Mouse (Mus musculus): ENCODE measurements around the gene Yipf2.
"Not testable (repeated sequence)": the region's sequence is repeated elsewhere in the genome, so short reads cannot be mapped to it uniquely, and the experiment has no call there.

Yipf2 gene

DNA sequence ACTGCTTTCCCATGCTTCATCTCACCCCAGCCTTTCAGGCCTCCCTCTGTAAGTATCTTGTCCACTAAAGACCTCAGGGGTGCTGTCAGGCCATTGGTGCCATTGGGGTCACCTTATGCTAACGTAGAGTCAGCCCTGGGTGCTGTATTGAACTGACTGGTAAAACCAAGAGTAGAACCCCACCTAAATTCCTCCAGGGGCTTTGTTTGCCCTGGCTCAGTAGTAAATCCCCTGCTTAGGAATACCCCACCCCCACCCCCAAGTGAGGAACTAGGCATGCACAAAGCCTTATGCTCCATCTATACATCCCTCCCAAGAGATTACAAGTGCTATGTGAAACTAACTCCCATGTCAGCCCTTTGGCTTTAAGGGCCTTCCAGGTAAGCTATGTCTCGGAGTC, 35.1 kb downstream of the Yipf2 start:
- DNase-seq (ENCODE audit: low spot score) = no peak

DNA sequence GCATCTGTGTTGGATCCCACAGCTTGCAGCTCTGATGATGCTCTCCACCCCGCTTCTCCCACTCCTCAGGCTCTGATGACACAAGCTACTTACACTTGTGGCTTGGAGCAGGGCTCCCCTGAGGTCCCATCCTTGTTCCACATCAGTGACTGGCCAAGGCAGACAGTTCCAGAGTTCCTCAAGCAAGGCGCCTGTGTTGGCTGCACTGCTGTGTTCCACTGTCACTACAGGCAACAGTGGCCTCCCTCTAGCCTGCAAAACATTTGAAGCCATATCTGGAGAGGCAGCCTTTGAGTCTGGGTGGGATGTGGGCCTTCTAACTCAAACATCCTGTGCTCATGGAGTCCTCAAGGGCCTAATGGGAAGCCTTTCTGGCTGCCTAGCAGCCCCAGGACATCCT, 35.6 kb downstream of the Yipf2 start:
- no peak for DNase-seq (ENCODE audit: low spot score)

DNA sequence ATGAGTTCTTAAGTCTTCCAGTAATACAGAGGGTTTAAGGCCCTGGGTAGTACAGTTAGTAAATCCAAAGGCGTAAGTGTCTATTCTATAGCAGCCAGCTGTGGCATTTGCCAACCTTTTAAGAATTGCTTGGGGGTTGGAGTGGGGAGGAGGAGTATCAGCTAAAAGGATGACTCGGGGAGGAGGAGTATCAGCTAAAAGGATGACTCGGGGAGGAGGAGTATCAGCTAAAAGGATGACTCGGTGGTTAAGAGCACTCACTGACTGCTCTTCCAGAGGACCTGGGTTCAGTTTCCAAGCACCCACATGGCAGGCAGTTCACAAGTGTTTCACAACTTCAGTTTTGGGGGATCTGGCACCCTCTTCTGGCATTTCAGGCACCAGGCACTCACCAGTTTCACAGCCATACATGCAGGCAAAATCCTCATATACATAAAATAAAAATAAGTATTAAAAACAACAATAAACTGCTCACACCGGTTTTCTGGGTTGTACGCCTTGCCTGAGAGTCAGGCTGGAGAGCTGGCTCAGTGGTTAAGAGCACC, 37.4 kb downstream of the Yipf2 start:
- DNase-seq (ENCODE audit: low spot score) = no peak

DNA sequence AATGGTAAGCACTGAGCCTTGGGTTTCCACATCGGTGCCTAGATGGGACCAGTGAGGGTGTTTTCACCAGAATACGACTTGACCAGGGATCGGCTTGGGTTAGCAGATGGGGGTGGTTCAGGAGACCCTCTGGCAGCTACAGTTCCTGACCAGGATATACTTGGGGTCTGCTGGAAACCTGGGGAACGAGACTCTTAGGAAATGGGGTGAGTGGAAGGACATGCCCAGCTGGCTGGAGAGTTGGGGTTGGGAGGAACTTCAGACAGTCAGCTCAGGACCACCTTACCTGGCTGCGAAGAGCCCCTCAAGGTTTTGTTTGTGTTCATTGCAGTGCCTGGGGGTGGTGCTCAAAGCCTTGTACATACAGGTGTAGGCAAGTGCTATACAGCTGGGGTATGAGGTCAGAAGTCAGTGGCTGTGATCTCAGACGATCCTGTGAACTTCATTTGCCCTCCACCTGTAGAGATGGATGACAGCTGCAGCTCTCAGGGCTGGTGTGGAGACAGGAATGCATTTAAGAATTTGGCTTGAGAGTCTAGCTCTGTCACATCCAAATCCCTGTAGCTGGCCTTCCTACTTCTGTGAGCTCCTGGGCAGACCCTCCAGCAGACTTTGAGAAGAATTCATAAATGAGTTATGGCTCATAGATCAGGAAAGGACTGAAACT, 38.9 kb downstream of the Yipf2 start:
- DNase-seq (ENCODE audit: low spot score) = no peak

DNA sequence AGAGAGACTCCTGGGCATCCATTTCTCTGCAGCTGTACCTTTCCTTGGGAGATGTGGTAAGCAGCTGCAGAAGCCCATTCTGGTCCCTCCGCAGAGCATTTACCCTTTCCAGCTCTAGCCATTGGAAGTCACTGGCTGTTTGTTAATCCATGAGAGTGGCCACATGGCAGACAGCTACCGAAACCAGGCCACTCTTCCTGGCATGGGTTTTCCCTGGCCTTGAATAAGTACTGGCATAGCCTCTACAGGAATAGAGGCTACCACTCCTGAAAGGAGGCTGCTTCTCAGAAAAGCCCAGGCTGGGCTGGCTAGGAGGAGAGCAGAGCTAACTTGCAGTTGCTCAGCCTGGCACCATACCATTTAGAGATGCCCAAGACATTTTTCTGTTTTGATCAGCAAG, 41.6 kb downstream of the Yipf2 start:
- no peak for DNase-seq (ENCODE audit: low spot score)

DNA sequence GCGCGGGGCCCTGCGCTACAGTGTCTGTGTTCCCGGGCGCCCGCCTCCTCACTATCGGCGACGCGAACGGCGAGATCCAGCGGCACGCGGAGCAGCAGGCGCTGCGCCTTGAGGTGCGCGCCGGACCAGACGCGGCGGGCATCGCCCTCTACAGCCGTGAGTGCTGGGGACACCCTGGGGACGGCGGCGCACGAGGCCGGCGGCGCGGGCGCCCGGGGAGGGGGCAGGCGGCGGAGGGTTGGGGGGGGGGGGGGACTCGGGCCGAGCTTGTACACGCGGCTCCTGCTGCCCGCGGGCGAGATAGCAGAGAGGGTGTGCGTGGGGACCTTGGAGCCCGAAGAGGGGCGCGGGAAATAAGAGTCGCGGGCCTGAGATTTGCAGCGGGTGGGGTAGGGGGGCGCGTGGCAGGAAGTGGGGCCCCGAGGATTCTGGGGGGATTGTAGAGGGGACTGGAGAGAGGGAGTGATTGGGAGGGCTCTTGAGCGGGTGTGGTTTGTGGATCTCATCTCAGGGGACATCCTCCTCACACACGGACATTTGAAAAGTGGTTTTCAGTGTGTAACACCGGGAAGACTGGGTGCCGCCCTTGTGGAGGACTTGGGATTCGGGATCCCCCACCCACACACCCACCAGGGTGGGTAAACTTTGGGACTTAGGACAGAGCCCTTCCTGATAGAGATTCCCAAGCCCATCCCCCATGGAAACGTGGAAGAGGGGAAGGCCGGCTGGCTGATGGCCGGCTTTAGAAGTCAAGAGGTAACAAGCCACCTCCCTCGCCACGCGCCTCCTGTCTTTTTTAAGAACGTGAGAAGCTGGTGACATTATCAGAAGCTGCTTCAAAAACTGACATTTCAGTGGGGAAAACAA, 45.3 kb downstream of the Yipf2 start:
- DNase-seq (ENCODE audit: low spot score) = peak; percentile 22

DNA sequence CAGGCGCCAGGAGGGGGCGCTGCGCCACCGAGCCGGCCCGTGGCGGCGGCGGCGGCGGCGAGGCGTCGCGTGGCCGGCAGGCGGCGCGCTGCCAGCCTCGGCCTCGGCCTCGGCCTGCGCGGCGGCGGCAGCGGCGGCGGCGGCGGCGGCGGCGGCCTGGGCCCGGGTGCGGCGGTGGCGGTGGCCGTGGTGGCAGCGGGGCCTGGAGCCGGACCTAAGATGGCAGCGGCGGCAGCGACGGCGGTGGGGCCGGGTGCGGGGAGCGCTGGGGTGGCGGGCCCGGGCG, 45.9 kb downstream of the Yipf2 start, which contains the start of gene Carm1:
Gene Carm1 (plus strand): TSS at position 106 of the 286 bp plus-strand sequence.
- DNase-seq (ENCODE audit: low spot score) = no peak

DNA sequence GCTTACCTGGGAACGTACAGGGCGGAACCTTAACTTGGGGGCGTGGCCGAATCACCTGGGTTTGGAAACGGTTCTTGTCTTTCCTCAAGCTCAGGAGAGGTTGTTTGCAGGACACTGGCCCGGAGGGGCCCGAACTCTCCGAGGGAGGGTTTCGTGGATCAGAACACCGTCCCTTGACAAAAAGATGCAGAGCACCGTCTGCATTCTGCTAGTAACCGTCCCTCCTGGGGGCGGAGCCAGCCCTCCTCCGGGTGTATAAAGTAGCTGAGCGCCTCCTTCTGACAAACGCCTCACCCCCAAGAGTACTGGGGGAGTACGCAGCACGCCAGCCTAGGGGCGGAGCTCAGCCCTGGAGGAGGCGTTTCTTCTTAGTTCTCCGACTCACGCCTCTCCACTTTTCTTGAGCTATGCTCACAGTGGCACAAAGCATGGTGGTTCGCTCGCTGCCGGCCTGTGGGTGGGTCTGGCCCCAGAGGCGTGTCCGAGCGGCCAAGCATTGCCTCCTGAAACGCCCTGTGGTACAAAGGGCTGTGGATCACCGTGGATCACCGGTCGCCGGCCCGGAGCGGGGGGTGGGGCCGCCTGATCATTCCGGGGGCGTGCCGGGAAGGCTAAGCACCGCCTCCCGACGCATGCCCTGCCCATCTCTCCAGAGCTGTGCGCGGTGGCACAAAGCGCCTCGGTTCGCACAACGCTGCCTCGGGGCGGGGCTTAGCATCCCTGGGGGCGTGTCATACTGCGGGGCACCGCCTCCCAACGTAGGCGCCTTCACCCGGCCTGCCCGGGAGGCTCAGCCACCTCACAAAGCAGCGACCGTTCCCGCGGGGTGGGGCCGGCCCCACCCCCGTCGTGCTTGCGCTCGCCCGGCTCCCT, 46.5 kb downstream of the Yipf2 start:
- DNase-seq (ENCODE audit: low spot score) = peak; percentile 99

DNA sequence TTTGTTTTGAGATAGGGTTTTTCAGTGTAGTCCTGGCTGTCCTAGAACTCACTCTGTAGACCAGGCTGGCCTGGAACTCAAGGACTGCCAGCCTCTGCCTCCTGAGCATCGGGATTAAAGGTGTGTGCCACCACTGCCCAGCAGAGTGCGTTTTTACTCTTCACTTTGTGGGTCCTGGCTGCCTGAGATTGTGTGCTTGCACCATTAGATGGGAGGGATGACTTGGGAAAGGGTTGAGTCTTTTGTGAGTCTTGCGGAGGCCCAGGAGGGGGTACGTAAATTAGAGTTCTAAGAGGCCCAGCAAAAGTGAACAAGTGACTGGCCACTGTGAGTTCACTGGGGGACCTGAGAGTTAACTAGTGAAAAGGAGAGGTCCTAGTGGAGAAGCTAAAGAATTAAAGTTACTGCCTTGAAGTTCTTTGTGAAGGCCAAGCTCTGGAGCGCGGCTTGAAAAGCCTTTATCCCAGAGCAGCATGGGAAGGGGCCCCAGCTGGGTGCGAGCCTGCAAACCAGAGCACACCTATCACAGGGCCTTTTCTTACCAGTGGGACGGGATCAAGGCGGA, 47.2 kb downstream of the Yipf2 start:
- no peak for DNase-seq (ENCODE audit: low spot score)

DNA sequence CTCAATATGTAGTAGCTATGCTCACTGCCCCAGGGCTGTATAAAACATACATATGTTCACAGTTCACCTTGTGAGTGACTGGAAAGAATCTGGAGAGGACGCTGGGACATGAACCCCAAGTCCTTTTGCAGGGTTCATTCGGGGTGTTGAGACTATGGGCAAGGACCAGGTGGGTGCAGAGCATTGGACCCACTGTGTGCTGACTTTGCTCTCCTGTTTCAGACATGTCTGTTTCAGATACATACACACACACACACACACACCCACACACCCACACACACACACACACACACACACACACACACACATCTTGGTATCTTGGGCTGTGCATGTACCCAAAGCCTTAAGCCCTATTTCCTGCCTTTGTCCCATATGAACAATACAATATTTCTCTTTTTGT, 50.6 kb downstream of the Yipf2 start:
- DNase-seq (ENCODE audit: low spot score) = not testable (repeated sequence)

DNA sequence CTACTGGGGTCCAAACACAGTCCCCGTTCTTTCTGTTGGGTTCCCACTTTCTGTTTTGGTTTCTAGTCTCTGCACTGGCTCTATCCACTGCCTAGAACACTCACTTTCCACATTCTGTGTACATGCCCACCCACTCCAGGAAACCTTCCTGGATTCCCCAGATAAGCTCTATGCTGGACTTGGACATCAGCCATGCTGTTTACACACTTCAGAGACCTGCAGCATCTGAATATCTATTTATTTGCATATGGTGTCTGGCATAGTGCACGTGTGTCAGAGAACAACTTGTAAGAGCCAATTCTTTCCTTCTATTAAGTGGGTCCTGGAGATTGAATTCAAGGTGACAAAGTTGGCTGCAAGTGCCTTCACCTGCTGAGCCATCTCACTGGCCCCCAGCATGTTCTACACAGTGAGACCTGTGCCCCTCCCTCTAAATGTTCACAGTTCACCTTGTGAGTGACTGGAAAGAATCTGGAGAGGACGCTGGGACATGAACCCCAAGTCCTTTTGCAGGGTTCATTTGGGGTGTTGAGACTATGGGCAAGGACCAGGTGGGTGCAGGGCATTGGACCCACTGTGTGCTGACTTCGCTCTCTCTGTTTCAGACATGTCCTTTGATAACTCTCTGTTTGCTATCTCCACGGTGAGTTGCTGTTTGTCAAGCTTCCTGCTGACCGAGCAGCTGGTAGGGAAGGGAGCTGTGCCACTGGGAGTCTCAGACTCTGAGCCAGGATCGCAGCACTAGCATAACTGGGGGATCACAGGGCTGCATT, 52.5 kb downstream of the Yipf2 start:
- no peak for DNase-seq (ENCODE audit: low spot score)
